Mouse (Mus musculus): ENCODE results near the gene Chst11. TPM values are rescaled to one million over a fixed set of nuclear protein-coding genes. Genes with fewer than 3 reads are reported as not detected.

Chst11 gene
- total and polyA plus RNA-seq, 3 experiments = 3.1 to 10.6 TPM; not detected in 1

DNA sequence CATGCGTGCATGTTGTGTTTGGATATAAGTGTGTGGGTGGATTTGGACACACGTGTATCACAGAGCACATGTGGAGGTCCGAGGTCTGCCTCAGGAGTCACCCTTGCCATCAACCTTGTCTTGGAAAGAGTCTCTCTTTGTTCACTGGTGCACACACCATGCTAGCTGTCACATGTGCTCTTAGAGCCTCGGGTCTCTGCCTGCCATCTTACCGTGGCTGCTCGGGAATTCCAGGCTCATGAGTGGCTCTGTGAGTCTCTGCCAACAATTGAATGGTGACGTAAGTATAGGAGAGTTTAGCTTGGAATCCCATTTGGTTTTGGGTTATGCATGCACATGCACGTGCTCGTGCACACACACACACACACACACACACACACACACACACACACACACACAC lies 214.0 kb downstream of the Chst11 start:
- Histone ChIP-seq H3K27me3 (ENCODE audit: control insufficient read depth in 1 of 2, insufficient read depth in 2 of 2, low read length in 2 of 2) (no peaks in the 10 kb centered on the region), H3K36me3 (ENCODE audit: control insufficient read depth in 1 of 2, insufficient read depth in 2 of 2, low read length in 2 of 2) (no peaks in the 10 kb centered on the region), H3K79me2 (ENCODE audit: control insufficient read depth, insufficient read depth, low read length, poor library complexity) (no peaks in the 10 kb centered on the region), H3K9me3 (replicated peaks; ENCODE audit: insufficient read depth, low read length) (no peaks in the 10 kb centered on the region), H3K27ac (ENCODE audit: control insufficient read depth, low read depth, low read length) (no peak overlapping the region), H3K4me3 (ENCODE audit: control insufficient read depth in 1 of 2, insufficient read depth in 1 of 2, low read depth in 2 of 2, low read length in 2 of 2) (no peak overlapping the region), H3K4me1 (ENCODE audit: control insufficient read depth in 1 of 2, insufficient read depth in 2 of 2, low read length in 2 of 2) (no peaks in the 10 kb centered on the region), H3K9ac (ENCODE audit: control insufficient read depth, low read depth, low read length, poor library complexity, severe bottlenecking) (no peak overlapping the region)
- TF ChIP-seq USF2 (IDR thresholded peaks at IDR 0.05; ENCODE audit: borderline replicate concordance in 1 of 2, insufficient read depth in 1 of 2, low read depth in 1 of 2, low read length in 2 of 2) (no peak), RCOR1 (IDR thresholded peaks at IDR 0.05; ENCODE audit: low read depth, low read length) (no peak), GABPA (IDR thresholded peaks at IDR 0.05; ENCODE audit: low read depth, low read length) (no peak), POLR2AphosphoS2 (IDR thresholded peaks at IDR 0.05; ENCODE audit: low read length) (no peak), SIN3A (IDR thresholded peaks at IDR 0.05; ENCODE audit: low read length) (no peak), TCF12 (IDR thresholded peaks at IDR 0.05; ENCODE audit: low read depth, low read length) (no peak), NELFE (IDR thresholded peaks at IDR 0.05; ENCODE audit: low read depth, low read length) (no peak), E2F4 (IDR thresholded peaks at IDR 0.05; ENCODE audit: borderline replicate concordance, low read depth, low read length) (no peak), EP300 (IDR thresholded peaks at IDR 0.05; ENCODE audit: low read depth in 1 of 2, low read length in 2 of 2) (no peak), CTCF (IDR thresholded peaks at IDR 0.05 in 2 of 3, conservative IDR thresholded peaks at IDR 0.05 in 1 of 3; ENCODE audit: control insufficient read depth in 1 of 3, insufficient read depth in 1 of 3, low read depth in 2 of 3, low read length in 3 of 3, poor library complexity in 1 of 3, severe bottlenecking in 1 of 3) (no peak), POLR2A (IDR thresholded peaks at IDR 0.05; ENCODE audit: control insufficient read depth in 1 of 2, insufficient read depth in 1 of 2, low read depth in 1 of 2, low read length in 2 of 2, poor library complexity in 1 of 2) (no peak), TAL1 (IDR thresholded peaks at IDR 0.05; ENCODE audit: low read length) (no peak), UBTF (IDR thresholded peaks at IDR 0.05; ENCODE audit: borderline replicate concordance, insufficient read depth, low read depth, low read length) (no peak), MYB (IDR thresholded peaks at IDR 0.05; ENCODE audit: low read depth, low read length) (no peak), CHD2 (IDR thresholded peaks at IDR 0.05; ENCODE audit: low read length) (no peak)
- DNase-seq (ENCODE audit: low read depth, low spot score) = no peak

DNA sequence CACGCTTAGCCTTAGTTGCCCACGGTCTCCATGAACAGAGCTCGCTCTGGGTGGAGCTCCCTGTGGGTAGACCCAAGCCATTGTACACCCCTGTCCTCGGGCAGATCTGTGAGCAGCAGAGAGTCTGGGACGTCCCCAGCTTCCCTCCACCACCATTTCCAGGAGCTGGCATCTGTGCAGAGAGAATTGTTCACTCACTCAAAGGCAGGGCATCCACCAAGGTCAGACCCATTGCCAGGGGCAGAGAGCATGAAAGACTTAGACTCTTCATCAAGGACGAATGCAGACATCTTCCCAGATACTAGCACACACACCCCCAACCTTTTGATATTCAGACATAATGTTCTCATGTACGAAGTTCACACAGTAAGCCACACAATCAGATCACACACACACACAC lies 216.2 kb downstream of the Chst11 start:
- no peak for TF ChIP-seq POLR2AphosphoS2 (IDR thresholded peaks at IDR 0.05; ENCODE audit: low read length)
- no peak for TF ChIP-seq ZC3H11A (IDR thresholded peaks at IDR 0.05; ENCODE audit: low read depth, low read length)
- TF ChIP-seq ZKSCAN1 (IDR thresholded peaks at IDR 0.05; ENCODE audit: low read depth, low read length) = no peak
- TF ChIP-seq JUND (IDR thresholded peaks at IDR 0.05; ENCODE audit: low read depth, low read length) = no peak
- no peak for TF ChIP-seq MAX (IDR thresholded peaks at IDR 0.05; ENCODE audit: low read length)
- no peaks in the 10 kb centered on the region for H3K27me3 ChIP-seq (ENCODE audit: control insufficient read depth in 1 of 2, insufficient read depth in 2 of 2, low read length in 2 of 2)
- H3K79me2 ChIP-seq (ENCODE audit: control insufficient read depth, insufficient read depth, low read length, poor library complexity) = no peaks in the 10 kb centered on the region
- peaks cover 0 to 2% of the 10 kb centered on the region in 2 experiments; a peak in 3 of 4 replicates for H3K4me1 ChIP-seq (ENCODE audit: control insufficient read depth in 1 of 2, insufficient read depth in 2 of 2, low read length in 2 of 2)
- no peaks in the 10 kb centered on the region for H3K9me3 ChIP-seq (replicated peaks; ENCODE audit: insufficient read depth, low read length)
- DNase-seq (ENCODE audit: low read depth, low spot score) = no peak
- no peak overlapping the region for H3K9ac ChIP-seq (ENCODE audit: control insufficient read depth, low read depth, low read length, poor library complexity, severe bottlenecking)
- H3K4me3 ChIP-seq (ENCODE audit: control insufficient read depth in 1 of 2, insufficient read depth in 1 of 2, low read depth in 2 of 2, low read length in 2 of 2) = no peak overlapping the region
- H3K36me3 ChIP-seq (ENCODE audit: control insufficient read depth in 1 of 2, insufficient read depth in 2 of 2, low read length in 2 of 2) = peaks cover 0 to 3% of the 10 kb centered on the region in 2 experiments; a peak in 2 of 4 replicates
- no peak overlapping the region for H3K27ac ChIP-seq (ENCODE audit: control insufficient read depth, low read depth, low read length)
